Mouse (Mus musculus) hindbrain, embryonic 14.5 days (tissue): ENCODE results near the gene Zfp36l3. TPM values are rescaled to one million over a fixed set of nuclear protein-coding genes. Genes with fewer than 3 reads are reported as not detected.
"Not testable (repeated sequence)": the region's sequence is repeated elsewhere in the genome, so short reads cannot be mapped to it uniquely, and the experiment has no call there.

Experiments used
- ATAC-seq: fragments of 200-750 bp; cut with Nextera tagmentation; 2 replicates; pipeline ENCODE4 v1.8.0; 2017; ENCODE audit warnings: moderate number of reproducible peaks, mild to moderate bottlenecking, moderate TSS enrichment, moderate library complexity; ENCODE audit not compliant: low FRiP score
- DNase-seq: peaks from one replicate; pipeline ENCODE4 v3.0.0-alpha.2; 2015; ENCODE audit warnings: low spot score
- H3K27ac ChIP-seq: fragments of 300-500 bp; sonication (generic); 2 replicates; pipeline ENCODE4 v1.5.1; 2014; ENCODE audit warnings: mild to moderate bottlenecking, moderate library complexity
- H3K27me3 ChIP-seq: fragments of 300-500 bp; sonication (generic); 2 replicates; pipeline ENCODE4 v1.6.1; 2014; ENCODE audit warnings: mild to moderate bottlenecking, low read length, mixed read lengths; ENCODE audit not compliant: control insufficient read depth, insufficient read depth
- H3K36me3 ChIP-seq: fragments of 300-500 bp; sonication (generic); replicated peaks from 2 replicates; pipeline ENCODE4 v1.6.1; 2014; ENCODE audit not compliant: control insufficient read depth, insufficient read depth
- H3K4me1 ChIP-seq: fragments of 300-500 bp; sonication (generic); replicated peaks from 2 replicates; pipeline ENCODE4 v1.6.1; 2014; ENCODE audit warnings: antibody characterized with exemption, low read length, mixed read lengths; ENCODE audit not compliant: control insufficient read depth, insufficient read depth
- H3K4me2 ChIP-seq: fragments of 300-500 bp; sonication (generic); replicated peaks from 2 replicates; pipeline ENCODE4 v1.6.1; 2014; ENCODE audit warnings: mild to moderate bottlenecking, moderate library complexity
- H3K4me3 ChIP-seq: fragments of 300-500 bp; sonication (generic); replicated peaks from 2 replicates; pipeline ENCODE4 v1.5.1; 2014; ENCODE audit warnings: mild to moderate bottlenecking, low read length
- H3K9ac ChIP-seq: fragments of 300-500 bp; sonication (generic); 2 replicates; pipeline ENCODE4 v1.6.1; 2014
- H3K9me3 ChIP-seq: fragments of 300-500 bp; sonication (generic); 2 replicates; pipeline ENCODE4 v1.6.1; 2016; ENCODE audit warnings: low read length; ENCODE audit not compliant: control insufficient read depth
- WGBS: fragments of 180-500 bp; shearing (Covaris S2); extraction: QIAGEN DNeasy Blood & Tissue Kit; methylation state at CpG from one replicate; pipeline ENCODE4 v1.1.7; 2014; 5-methylcytosine and 5-hydroxymethylcytosine counted together
- polyA plus RNA-seq: library from polyadenylated mRNA; unstranded; fragments of >200 nt; fragmentation: Nextera tagmentation; extraction: Ambion mirVana; gene quantifications from 2 replicates; pipeline ENCODE4 v1.2.1, GENCODE M21; 2014

Gene Zfp36l3
- not detected in 2 replicates for polyA plus RNA-seq

DNA sequence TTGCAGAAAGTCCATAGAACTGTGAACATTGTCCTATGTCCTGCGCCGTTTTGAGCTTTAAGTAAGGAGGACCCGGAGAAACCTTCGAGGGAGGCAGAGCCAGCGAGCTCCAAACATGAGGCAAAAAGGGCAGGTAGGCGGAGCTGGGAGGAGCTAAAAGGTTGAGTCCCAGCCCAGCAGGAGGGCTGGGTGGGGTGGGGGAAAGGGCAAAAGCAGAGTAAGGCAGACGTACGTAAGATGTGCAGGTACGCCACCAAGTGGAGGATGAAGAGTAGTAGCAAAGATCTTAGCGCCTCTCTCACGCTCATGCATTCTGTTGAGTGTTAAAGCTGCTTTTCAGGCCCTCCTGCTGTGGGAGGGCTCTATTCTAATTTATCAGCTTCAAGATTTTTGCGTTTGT lies at the start of gene Zfp36l3:
Zfp36l3 (minus strand) TSS at position 119 of the 400 bp plus-strand sequence.
- no peak for DNase-seq
- H3K9ac ChIP-seq = no peak within 1 kb of the TSS

GRCm38 (mm10) chrX:53799074-53799473 lies 22.9 kb upstream of the Zfp36l3 start:
- H3K27ac ChIP-seq = no peak overlapping the region
- no peaks in the 10 kb centered on the region for H3K9me3 ChIP-seq
- WGBS = 39% methylated on average over 3 of the region's 3 CpGs
- no peaks in the 10 kb centered on the region for H3K27me3 ChIP-seq
- DNase-seq (peak; percentile 42), ATAC-seq (no peak)
- no peaks in the 10 kb centered on the region for H3K36me3 ChIP-seq
- H3K4me2 ChIP-seq = no peak overlapping the region
- no peak overlapping the region for H3K9ac ChIP-seq
- no peaks in the 10 kb centered on the region for H3K4me1 ChIP-seq
- H3K4me3 ChIP-seq = no peak overlapping the region

More for the DNA sequence above, at the start of gene Zfp36l3:
- no peak within 1 kb of the TSS for H3K27ac ChIP-seq
- H3K36me3 ChIP-seq = no peaks in the 10 kb centered on the region
- no peaks in the 10 kb centered on the region for H3K27me3 ChIP-seq
- H3K9me3 ChIP-seq = no peaks in the 10 kb centered on the region
- H3K4me2 ChIP-seq = no peak within 1 kb of the TSS
- no peak within 1 kb of the TSS for H3K4me3 ChIP-seq
- WGBS = 88% methylated on average over 12 of the region's 12 CpGs
- no peaks in the 10 kb centered on the region for H3K4me1 ChIP-seq
- no peak for ATAC-seq

DNA sequence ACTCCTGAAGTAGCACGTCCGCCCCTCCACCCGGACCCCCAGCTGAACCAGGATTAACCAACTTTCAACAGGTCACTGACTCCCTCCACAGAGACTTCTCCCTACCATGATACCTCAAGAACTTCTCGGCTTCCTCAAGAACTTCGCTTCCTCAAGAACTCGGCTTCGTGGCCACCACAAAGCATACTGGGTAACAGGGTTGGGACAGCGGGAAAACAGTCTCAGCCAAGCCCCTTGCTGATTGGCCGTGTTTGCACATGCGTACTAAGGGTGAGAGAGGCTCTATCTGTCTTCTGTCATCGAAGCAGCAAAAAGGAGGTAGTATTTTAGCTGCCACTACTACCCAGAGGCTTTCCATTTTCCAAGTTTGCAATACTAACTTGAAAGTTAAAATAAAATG lies 21.3 kb upstream of the Zfp36l3 start, which contains the start of gene Xlr:
Xlr (minus strand) TSS at position 188 of the 400 bp plus-strand sequence.
- not testable (repeated sequence) for ATAC-seq, H3K4me1 ChIP-seq, DNase-seq, H3K27ac ChIP-seq, H3K4me2 ChIP-seq, H3K9ac ChIP-seq, H3K27me3 ChIP-seq, H3K9me3 ChIP-seq, H3K36me3 ChIP-seq, H3K4me3 ChIP-seq
- WGBS = 87% methylated on average over 11 of the region's 11 CpGs

GRCm38 (mm10) chrX:53757736-53758135 lies 18.5 kb downstream of the Zfp36l3 start, which contains the start of gene 1700013H16Rik:
1700013H16Rik (minus strand) TSS chrX:53757831.
- ATAC-seq = no peak

GRCm38 (mm10) chrX:53752851-53753250 lies 23.3 kb downstream of the Zfp36l3 start:
- Histone ChIP-seq H3K9ac (no peak overlapping the region), H3K9me3 (peaks cover 9% of the 10 kb centered on the region; the same call in 1 of the 2 replicates), H3K36me3 (no peaks in the 10 kb centered on the region), H3K27ac (no peak overlapping the region), H3K4me1 (no peaks in the 10 kb centered on the region), H3K4me3 (no peak overlapping the region), H3K4me2 (no peak overlapping the region), H3K27me3 (no peaks in the 10 kb centered on the region)
- WGBS = 95% methylated on average over 1 of the region's 1 CpGs
- ATAC-seq (no peak), DNase-seq (no peak)

More at GRCm38 (mm10) chrX:53757736-53758135, 18.5 kb downstream of the Zfp36l3 start, which contains the start of gene 1700013H16Rik:
- Histone ChIP-seq H3K9me3 (peaks cover 10% of the 10 kb centered on the region; the same call in 1 of the 2 replicates), H3K4me2 (no peak within 1 kb of the TSS), H3K9ac (no peak within 1 kb of the TSS), H3K27me3 (no peaks in the 10 kb centered on the region), H3K36me3 (no peaks in the 10 kb centered on the region), H3K4me3 (no peak within 1 kb of the TSS), H3K4me1 (no peaks in the 10 kb centered on the region), H3K27ac (no peak within 1 kb of the TSS)
- DNase-seq = no peak
- WGBS = 94% methylated on average over 16 of the region's 16 CpGs

DNA sequence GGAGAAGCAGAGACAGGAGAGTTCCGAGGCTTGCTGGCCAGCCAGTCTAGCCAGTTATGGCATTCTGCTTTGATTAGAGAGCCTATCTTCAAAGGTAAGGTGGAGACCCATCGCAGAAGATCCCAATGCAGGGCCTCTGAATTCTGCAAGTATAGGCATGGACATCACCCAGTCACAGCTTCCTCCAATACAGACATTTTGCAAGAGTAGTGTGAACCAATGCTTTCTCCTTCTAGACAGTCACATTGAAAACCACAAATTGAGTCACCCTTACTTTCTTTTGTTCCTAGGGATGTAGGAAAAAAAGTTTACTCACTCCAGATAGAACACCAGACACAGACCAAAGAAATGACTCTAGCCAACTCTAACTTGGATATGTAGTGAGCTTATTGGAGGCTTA lies 47.2 kb downstream of the Zfp36l3 start:
- 86% methylated on average over 2 of the region's 2 CpGs for WGBS
- H3K27me3 ChIP-seq = no peaks in the 10 kb centered on the region
- no peak overlapping the region for H3K27ac ChIP-seq
- DNase-seq (no peak), ATAC-seq (no peak)
- no peak overlapping the region for H3K4me3 ChIP-seq
- H3K36me3 ChIP-seq = no peaks in the 10 kb centered on the region
- no peaks in the 10 kb centered on the region for H3K4me1 ChIP-seq
- no peaks in the 10 kb centered on the region for H3K9me3 ChIP-seq
- no peak overlapping the region for H3K9ac ChIP-seq
- H3K4me2 ChIP-seq = no peak overlapping the region

GRCm38 (mm10) chrX:53724596-53724995 lies 51.6 kb downstream of the Zfp36l3 start, which contains the start of gene 4930502E18Rik:
4930502E18Rik (plus strand) TSS chrX:53724826.
- DNase-seq (no peak), ATAC-seq (no peak)
- H3K9ac ChIP-seq = no peak within 1 kb of the TSS
- no peaks in the 10 kb centered on the region for H3K4me1 ChIP-seq
- H3K9me3 ChIP-seq = no peaks in the 10 kb centered on the region
- WGBS = 87% methylated on average over 11 of the region's 11 CpGs
- H3K27me3 ChIP-seq = no peaks in the 10 kb centered on the region
- no peak within 1 kb of the TSS for H3K4me2 ChIP-seq
- H3K36me3 ChIP-seq = no peaks in the 10 kb centered on the region
- H3K4me3 ChIP-seq = no peak within 1 kb of the TSS
- H3K27ac ChIP-seq = no peak within 1 kb of the TSS

Other genes with a start within 250 kb of the Zfp36l3 start
- gene Rtl8c, start 168.4 kb downstream of the Zfp36l3 start, polyA plus RNA-seq = 218 and 237 TPM in 2 replicates
- gene Gm14597, start 167.4 kb downstream of the Zfp36l3 start, polyA plus RNA-seq = 0.57 TPM in 1 of 2 replicates, not detected in the other
- gene Rtl8a, start 132.7 kb downstream of the Zfp36l3 start, polyA plus RNA-seq = 254 TPM in 2 replicates
- gene Rtl8b, start 106.0 kb downstream of the Zfp36l3 start, polyA plus RNA-seq = 184 and 195 TPM in 2 replicates
- 0.13 TPM in 1 of 2 replicates, not detected in the other for gene 4930502E18Rik, start 51.6 kb downstream of the Zfp36l3 start, polyA plus RNA-seq
- gene 1700013H16Rik, start 18.6 kb downstream of the Zfp36l3 start, polyA plus RNA-seq = not detected in 2 replicates
- 1.6 and 1.7 TPM in 2 replicates for gene Xlr, start 21.3 kb upstream of the Zfp36l3 start, polyA plus RNA-seq